Mouse (Mus musculus): ENCODE data around the gene C530008M17Rik. TPM values are rescaled to one million over a fixed set of nuclear protein-coding genes. Genes with fewer than 3 reads are reported as not detected.

C530008M17Rik gene
- polyA plus RNA-seq, 1 experiment from 2014 or later: 56.9 TPM

- H3K9ac ChIP-seq: no peak overlapping the region
- H3K27me3 ChIP-seq (ENCODE audit: control insufficient read depth, insufficient read depth, low read length): no peaks in the 10 kb centered on the region
- DNase-seq (ENCODE audit: low spot score) (no peak), ATAC-seq (ENCODE audit: low FRiP score) (no peak)
- H3K27ac ChIP-seq: no peak overlapping the region
- H3K36me3 ChIP-seq (replicated peaks; ENCODE audit: control insufficient read depth, insufficient read depth): peaks cover 9% of the 10 kb centered on the region; the same call in 1 of the 2 replicates
- no peak overlapping the region for H3K4me3 ChIP-seq (replicated peaks; ENCODE audit: low read length)
- WGBS: 97% methylated on average over 6 of the region's 6 CpGs
- H3K4me1 ChIP-seq (replicated peaks; ENCODE audit: control insufficient read depth, insufficient read depth, low read length): no peaks in the 10 kb centered on the region
- H3K4me2 ChIP-seq (replicated peaks): no peak overlapping the region
- no peaks in the 10 kb centered on the region for H3K9me3 ChIP-seq (ENCODE audit: control insufficient read depth, low read length)
Measured at GRCm38 (mm10) chr5:76792720-76793119, 136.4 kb downstream of the C530008M17Rik start.

- peaks cover 16% of the 10 kb centered on the region; the same call in 1 of the 2 replicates for H3K36me3 ChIP-seq (replicated peaks; ENCODE audit: control insufficient read depth, insufficient read depth)
- 87% methylated on average over 8 of the region's 8 CpGs for WGBS
- no peak overlapping the region for H3K9ac ChIP-seq
- no peak overlapping the region for H3K4me3 ChIP-seq (replicated peaks; ENCODE audit: low read length)
- DNase-seq (ENCODE audit: low spot score): no peak
- H3K4me2 ChIP-seq (replicated peaks): no peak overlapping the region
- H3K27ac ChIP-seq: no peak overlapping the region
- ATAC-seq (ENCODE audit: low FRiP score): no peak
- H3K4me1 ChIP-seq (replicated peaks; ENCODE audit: control insufficient read depth, insufficient read depth, low read length): no peaks in the 10 kb centered on the region
- H3K9me3 ChIP-seq (ENCODE audit: control insufficient read depth, low read length): no peaks in the 10 kb centered on the region
- no peaks in the 10 kb centered on the region for H3K27me3 ChIP-seq (ENCODE audit: control insufficient read depth, insufficient read depth, low read length)
Measured at GRCm38 (mm10) chr5:76798043-76798442, 141.7 kb downstream of the C530008M17Rik start.

- no peak overlapping the region for H3K4me3 ChIP-seq (replicated peaks; ENCODE audit: low read length)
- DNase-seq (ENCODE audit: low spot score) (no peak), ATAC-seq (ENCODE audit: low FRiP score) (no peak)
- WGBS: 72% methylated on average over 10 of the region's 10 CpGs
- no peak overlapping the region for H3K27ac ChIP-seq
- no peaks in the 10 kb centered on the region for H3K9me3 ChIP-seq (ENCODE audit: control insufficient read depth, low read length)
- H3K36me3 ChIP-seq (replicated peaks; ENCODE audit: control insufficient read depth, insufficient read depth): peaks cover 11% of the 10 kb centered on the region; the same call in 1 of the 2 replicates
- H3K9ac ChIP-seq: no peak overlapping the region
- H3K27me3 ChIP-seq (ENCODE audit: control insufficient read depth, insufficient read depth, low read length): no peaks in the 10 kb centered on the region
- no peak overlapping the region for H3K4me2 ChIP-seq (replicated peaks)
- no peaks in the 10 kb centered on the region for H3K4me1 ChIP-seq (replicated peaks; ENCODE audit: control insufficient read depth, insufficient read depth, low read length)
Measured at GRCm38 (mm10) chr5:76799471-76799870, 143.2 kb downstream of the C530008M17Rik start.

- 94% methylated on average over 6 of the region's 6 CpGs for WGBS
- Histone ChIP-seq H3K36me3 (replicated peaks; ENCODE audit: control insufficient read depth, insufficient read depth) (no peaks in the 10 kb centered on the region), H3K4me3 (replicated peaks; ENCODE audit: low read length) (no peak overlapping the region), H3K4me1 (replicated peaks; ENCODE audit: control insufficient read depth, insufficient read depth, low read length) (peaks cover 3% of the 10 kb centered on the region; the same call in 1 of the 2 replicates), H3K27ac (no peak overlapping the region), H3K9ac (no peak overlapping the region), H3K9me3 (ENCODE audit: control insufficient read depth, low read length) (no peaks in the 10 kb centered on the region), H3K27me3 (ENCODE audit: control insufficient read depth, insufficient read depth, low read length) (no peaks in the 10 kb centered on the region), H3K4me2 (replicated peaks) (no peak overlapping the region)
- ATAC-seq (ENCODE audit: low FRiP score) (no peak), DNase-seq (ENCODE audit: low spot score) (no peak)
Measured at GRCm38 (mm10) chr5:76809031-76809430, 152.7 kb downstream of the C530008M17Rik start.

- no peak overlapping the region for H3K9ac ChIP-seq
- peaks cover 25% of the 10 kb centered on the region for H3K4me1 ChIP-seq (replicated peaks; ENCODE audit: control insufficient read depth, insufficient read depth, low read length)
- peak; percentile 44 for DNase-seq (ENCODE audit: low spot score)
- H3K27ac ChIP-seq: peak overlapping the region; percentile 47; the same call in 1 of the 2 replicates
- WGBS: 43% methylated on average over 11 of the region's 11 CpGs
- H3K9me3 ChIP-seq (ENCODE audit: control insufficient read depth, low read length): no peaks in the 10 kb centered on the region
- ATAC-seq (ENCODE audit: low FRiP score): peak; percentile 44; the same call in 1 of the 2 replicates
- no peak overlapping the region for H3K4me3 ChIP-seq (replicated peaks; ENCODE audit: low read length)
- no peaks in the 10 kb centered on the region for H3K27me3 ChIP-seq (ENCODE audit: control insufficient read depth, insufficient read depth, low read length)
- no peaks in the 10 kb centered on the region for H3K36me3 ChIP-seq (replicated peaks; ENCODE audit: control insufficient read depth, insufficient read depth)
- H3K4me2 ChIP-seq (replicated peaks): no peak overlapping the region
Measured at GRCm38 (mm10) chr5:76815035-76815434, 158.7 kb downstream of the C530008M17Rik start.

- no peak for DNase-seq (ENCODE audit: low spot score)
- H3K4me3 ChIP-seq (replicated peaks; ENCODE audit: low read length): no peak overlapping the region
- no peak overlapping the region for H3K4me2 ChIP-seq (replicated peaks)
- H3K9me3 ChIP-seq (ENCODE audit: control insufficient read depth, low read length): no peaks in the 10 kb centered on the region
- 79% methylated on average over 13 of the region's 13 CpGs for WGBS
- ATAC-seq (ENCODE audit: low FRiP score): no peak; the same call in 1 of the 2 replicates
- no peaks in the 10 kb centered on the region for H3K27me3 ChIP-seq (ENCODE audit: control insufficient read depth, insufficient read depth, low read length)
- H3K4me1 ChIP-seq (replicated peaks; ENCODE audit: control insufficient read depth, insufficient read depth, low read length): peaks cover 25% of the 10 kb centered on the region
- H3K9ac ChIP-seq: no peak overlapping the region
- H3K27ac ChIP-seq: peak overlapping the region; percentile 47; the same call in 1 of the 2 replicates
- no peaks in the 10 kb centered on the region for H3K36me3 ChIP-seq (replicated peaks; ENCODE audit: control insufficient read depth, insufficient read depth)
Measured at GRCm38 (mm10) chr5:76815786-76816455, 159.6 kb downstream of the C530008M17Rik start.

GRCm38 (mm10) chr5:76816748-76817147, 160.4 kb downstream of the C530008M17Rik start:
- ATAC-seq (ENCODE audit: low FRiP score) (no peak), DNase-seq (ENCODE audit: low spot score) (no peak)
- no peaks in the 10 kb centered on the region; the same call in 1 of the 2 replicates for H3K36me3 ChIP-seq (replicated peaks; ENCODE audit: control insufficient read depth, insufficient read depth)
- H3K4me2 ChIP-seq (replicated peaks): no peak overlapping the region
- no peak overlapping the region for H3K9ac ChIP-seq
- H3K9me3 ChIP-seq (ENCODE audit: control insufficient read depth, low read length): no peaks in the 10 kb centered on the region
- 0 out of 2 replicates have a peak overlapping the region, but pooled peaks have one; percentile 12 for H3K27ac ChIP-seq
- 75% methylated on average over 5 of the region's 5 CpGs for WGBS
- no peak overlapping the region for H3K4me3 ChIP-seq (replicated peaks; ENCODE audit: low read length)
- H3K4me1 ChIP-seq (replicated peaks; ENCODE audit: control insufficient read depth, insufficient read depth, low read length): peaks cover 22% of the 10 kb centered on the region
- no peaks in the 10 kb centered on the region for H3K27me3 ChIP-seq (ENCODE audit: control insufficient read depth, insufficient read depth, low read length)

GRCm38 (mm10) chr5:76817678-76818077, 161.4 kb downstream of the C530008M17Rik start:
- Histone ChIP-seq H3K27ac (no peak overlapping the region), H3K9me3 (ENCODE audit: control insufficient read depth, low read length) (no peaks in the 10 kb centered on the region), H3K4me2 (replicated peaks) (no peak overlapping the region), H3K4me1 (replicated peaks; ENCODE audit: control insufficient read depth, insufficient read depth, low read length) (peaks cover 22% of the 10 kb centered on the region), H3K27me3 (ENCODE audit: control insufficient read depth, insufficient read depth, low read length) (no peaks in the 10 kb centered on the region), H3K36me3 (replicated peaks; ENCODE audit: control insufficient read depth, insufficient read depth) (peaks cover 5% of the 10 kb centered on the region; the same call in 1 of the 2 replicates), H3K9ac (no peak overlapping the region), H3K4me3 (replicated peaks; ENCODE audit: low read length) (no peak overlapping the region)
- DNase-seq (ENCODE audit: low spot score): no peak
- 93% methylated on average over 15 of the region's 15 CpGs for WGBS
- no peak for ATAC-seq (ENCODE audit: low FRiP score)

GRCm38 (mm10) chr5:76818807-76819206, 162.5 kb downstream of the C530008M17Rik start:
- WGBS: 86% methylated on average over 6 of the region's 6 CpGs
- peaks cover 14% of the 10 kb centered on the region for H3K36me3 ChIP-seq (replicated peaks; ENCODE audit: control insufficient read depth, insufficient read depth)
- ATAC-seq (ENCODE audit: low FRiP score): no peak

More at GRCm38 (mm10) chr5:76818807-76819206, 162.5 kb downstream of the C530008M17Rik start:
- DNase-seq (ENCODE audit: low spot score): no peak
- Histone ChIP-seq H3K27me3 (ENCODE audit: control insufficient read depth, insufficient read depth, low read length) (no peaks in the 10 kb centered on the region), H3K4me2 (replicated peaks) (no peak overlapping the region), H3K4me1 (replicated peaks; ENCODE audit: control insufficient read depth, insufficient read depth, low read length) (peaks cover 22% of the 10 kb centered on the region), H3K9me3 (ENCODE audit: control insufficient read depth, low read length) (no peaks in the 10 kb centered on the region), H3K4me3 (replicated peaks; ENCODE audit: low read length) (no peak overlapping the region), H3K27ac (no peak overlapping the region), H3K9ac (no peak overlapping the region)

Measured in hindbrain, embryonic 14.5 days (tissue).